Mouse (Mus musculus): ENCODE data around the gene Gm49318. TPM values are rescaled to one million over a fixed set of nuclear protein-coding genes. Genes with fewer than 3 reads are reported as not detected.
A peak's percentile ranks its signal among the peaks of the same experiment; 100 is the strongest.
"Not testable (repeated sequence)": the region's sequence is repeated elsewhere in the genome, so short reads cannot be mapped to it uniquely, and the experiment has no call there.

Gm49318 gene
- total RNA-seq, 2 experiments from 2014 or later: not detected

DNA sequence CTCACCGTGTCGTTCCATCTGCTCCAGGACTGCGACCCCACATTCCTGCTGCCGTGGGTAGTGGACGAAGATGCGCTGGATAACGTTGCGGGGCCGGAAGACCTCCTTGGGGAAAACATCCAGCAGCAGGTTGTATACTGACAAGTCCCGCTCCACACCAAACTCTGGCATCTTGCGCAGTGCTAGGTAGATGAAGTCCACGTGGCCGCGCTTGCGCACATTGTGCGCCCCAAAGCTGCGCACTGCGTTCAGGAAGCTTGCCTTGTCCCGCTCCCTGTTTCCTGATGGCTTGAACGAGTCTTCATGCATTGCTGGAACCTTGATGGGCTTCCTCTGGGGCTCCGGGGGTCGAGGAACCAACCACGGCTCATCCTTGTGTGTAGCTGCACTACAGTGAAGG, 5.2 kb upstream of the Gm49318 start:
- intact Hi-C loops (cut with DNase I): loop anchor here (10.0 kb wide), 1 partner anchor 319 kb away; no protein-coding TSS in a partner anchor
- no peak for DNase-seq

DNA sequence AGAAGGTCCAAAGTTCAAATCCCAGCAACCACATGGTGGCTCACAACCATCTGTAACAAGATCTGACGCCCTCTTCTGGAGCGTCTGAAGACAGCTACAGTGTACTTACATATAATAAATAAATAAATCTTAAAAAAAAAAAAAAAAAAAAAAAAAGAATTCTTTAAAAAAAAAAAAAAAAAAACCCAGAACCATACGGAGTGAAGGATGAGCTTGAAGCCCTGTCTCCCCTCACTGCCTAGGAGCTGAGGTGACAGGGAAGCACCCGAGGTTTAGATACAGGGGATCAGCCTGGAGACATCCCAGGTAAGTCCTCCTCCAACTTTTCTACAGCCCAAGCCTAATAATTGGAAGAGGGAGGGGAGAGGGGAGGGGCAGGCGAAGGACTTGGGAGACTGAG, 4.7 kb upstream of the Gm49318 start:
- DNase-seq: not testable (repeated sequence)
- intact Hi-C loops (cut with DNase I): loop anchor here (10.0 kb wide), 1 partner anchor 319 kb away; no protein-coding TSS in a partner anchor

DNA sequence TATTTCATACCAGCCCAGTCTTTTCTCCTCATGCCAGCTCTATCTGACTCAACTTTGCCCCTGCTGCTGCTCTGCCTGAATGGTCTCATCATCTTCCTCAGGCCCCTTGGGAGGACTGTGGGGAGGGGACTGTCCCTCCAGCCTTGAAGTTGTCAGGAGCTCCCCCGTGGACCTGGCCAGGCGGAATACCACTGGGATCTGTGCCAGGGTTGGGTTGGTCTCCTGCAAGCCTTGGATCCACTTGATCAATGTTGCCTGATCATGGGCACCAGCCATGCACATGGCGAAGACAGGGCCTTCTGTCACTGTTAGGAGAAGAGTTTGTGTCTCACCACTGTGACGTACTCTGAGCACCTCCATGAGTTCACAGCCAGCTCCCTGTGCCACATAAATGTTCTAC, 1.2 kb upstream of the Gm49318 start:
- intact Hi-C loops (cut with DNase I): loop anchor here (10.0 kb wide), 1 partner anchor 323 kb away; no protein-coding TSS in a partner anchor
- DNase-seq: no peak

DNA sequence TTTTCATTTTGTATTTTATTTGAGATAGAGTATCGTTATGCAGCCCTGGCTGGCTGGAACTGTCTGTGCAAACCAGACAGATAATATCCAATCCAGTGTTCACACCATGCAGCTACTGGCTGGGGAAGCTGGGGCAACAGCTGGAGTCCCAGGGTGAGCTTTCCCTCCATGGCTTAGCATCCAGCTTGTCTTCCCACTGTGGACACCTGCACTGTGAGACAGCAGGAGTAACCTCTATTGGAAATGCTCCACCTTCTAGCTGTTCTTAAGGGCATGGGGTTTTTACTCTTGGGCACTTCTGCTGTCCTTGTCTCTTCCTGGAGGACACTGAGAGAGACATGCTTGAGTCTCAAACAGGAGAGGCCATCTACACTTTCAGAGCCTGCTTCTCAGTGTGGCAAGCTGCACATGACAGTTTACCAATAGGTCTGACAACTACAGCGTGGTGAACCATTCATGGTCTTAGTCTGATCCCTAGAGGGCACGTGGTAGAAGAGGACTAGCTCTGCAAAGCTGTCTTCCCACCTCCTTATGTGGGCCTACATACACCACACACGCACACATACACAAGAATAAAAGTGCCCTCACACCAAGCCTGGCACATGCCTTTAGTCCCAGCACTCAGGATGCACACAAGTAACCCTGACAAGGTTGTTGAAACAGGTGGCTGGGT, 1.0 kb downstream of the Gm49318 start:
- no peak for DNase-seq

DNA sequence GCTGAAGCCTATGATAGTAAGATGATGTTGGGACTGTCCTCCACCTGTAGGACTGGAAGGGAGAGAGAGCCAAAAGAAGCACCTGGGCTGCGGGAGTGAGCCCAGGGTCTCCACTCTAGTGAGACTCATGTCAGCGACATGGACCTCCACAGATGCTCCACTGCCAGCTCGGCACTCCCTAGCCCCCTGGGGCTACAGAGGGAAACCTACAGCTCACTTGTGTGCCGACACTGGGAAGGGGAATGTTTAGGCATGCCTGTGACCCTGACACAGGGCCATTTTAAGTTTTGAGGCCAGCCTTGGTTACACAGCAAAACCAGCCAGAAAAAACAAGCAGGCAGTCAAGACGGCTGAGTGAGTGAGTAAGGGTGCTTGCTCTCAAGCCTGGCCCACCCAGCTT, 3.9 kb downstream of the Gm49318 start:
- intact Hi-C loops (cut with DNase I): loop anchor here (5.0 kb wide), 1 partner anchor 90 kb away; the partner anchor contains the start of gene Pigyl

More for the DNA sequence above, 1.0 kb downstream of the Gm49318 start:
- intact Hi-C loops (cut with DNase I): loop anchor here (2.0 to 10.0 kb wide), 3 partner anchors 15 to 325 kb away; partner anchors contain the start of genes Ecsit and Pigyl

DNA sequence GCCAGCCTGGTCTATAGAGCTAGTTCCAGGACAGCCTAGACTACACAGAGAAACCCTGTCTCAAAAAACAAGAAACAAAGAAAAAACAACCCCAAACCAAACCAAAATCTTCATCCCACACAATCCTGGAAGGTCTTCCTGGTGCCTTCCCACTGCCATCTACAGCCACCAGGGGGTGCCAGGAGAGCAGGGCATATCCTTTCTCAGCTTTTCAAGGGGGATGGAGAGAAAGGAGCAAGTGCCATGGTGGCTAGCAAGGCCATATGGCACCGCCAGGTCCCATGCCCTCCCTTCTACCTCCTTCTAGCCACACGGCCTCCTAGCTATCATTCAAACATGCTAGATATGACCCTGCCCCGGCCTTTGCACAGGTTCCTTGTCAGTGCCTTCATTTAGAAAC, 4.6 kb downstream of the Gm49318 start:
- intact Hi-C loops (cut with DNase I): loop anchor here (1.0 to 5.0 kb wide), 2 partner anchors 77 to 91 kb away; partner anchors contain the start of gene Pigyl
- DNase-seq: peak; percentile 45 to 72

More for the DNA sequence above, 3.9 kb downstream of the Gm49318 start:
- no peak for DNase-seq

DNA sequence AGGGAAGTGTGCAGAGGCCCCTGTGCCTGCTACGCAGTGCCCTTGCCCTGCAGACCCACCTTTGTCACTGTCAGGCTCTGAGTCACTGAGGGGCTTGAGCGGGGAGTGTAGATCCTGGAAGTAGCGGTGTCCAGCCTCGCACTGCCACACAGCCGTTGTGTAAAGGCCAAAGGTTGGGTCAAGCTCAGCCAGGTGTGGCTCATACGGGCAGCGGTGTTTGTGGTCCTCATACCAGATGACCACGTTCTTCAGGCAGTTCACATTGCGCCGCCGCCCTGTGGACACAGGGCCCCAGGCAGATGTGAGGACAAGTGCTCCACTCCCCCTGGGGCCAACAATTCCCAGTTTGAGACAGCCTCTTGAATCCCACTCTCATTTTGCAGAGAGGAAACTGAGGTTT, 5.4 kb downstream of the Gm49318 start:
- intact Hi-C loops (cut with DNase I): loop anchor here (1.0 to 5.0 kb wide), 2 partner anchors 78 to 92 kb away; partner anchors contain the start of gene Pigyl
- DNase-seq: no peak

DNA sequence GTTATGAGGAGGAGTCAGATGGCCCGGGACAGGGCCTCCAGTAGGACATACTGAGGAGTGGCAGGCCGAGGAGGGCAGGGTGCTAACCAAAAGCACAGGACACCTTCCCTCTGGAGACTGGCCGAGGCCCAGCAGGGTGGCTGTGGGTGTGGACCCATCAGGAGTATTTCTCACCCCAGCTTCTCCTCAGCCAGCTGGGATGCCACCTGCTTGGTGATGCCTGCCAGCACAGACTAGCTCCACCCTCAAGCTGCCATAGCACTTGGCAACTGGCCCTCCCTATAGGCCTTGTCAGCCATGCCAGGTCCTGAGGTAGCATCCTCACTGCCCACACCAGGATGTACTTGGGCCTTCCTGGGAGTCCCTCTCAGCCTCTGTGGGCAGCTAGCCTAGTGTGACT, 6.7 kb downstream of the Gm49318 start:
- intact Hi-C loops (cut with DNase I): no loop called here
- DNase-seq: no peak

DNA sequence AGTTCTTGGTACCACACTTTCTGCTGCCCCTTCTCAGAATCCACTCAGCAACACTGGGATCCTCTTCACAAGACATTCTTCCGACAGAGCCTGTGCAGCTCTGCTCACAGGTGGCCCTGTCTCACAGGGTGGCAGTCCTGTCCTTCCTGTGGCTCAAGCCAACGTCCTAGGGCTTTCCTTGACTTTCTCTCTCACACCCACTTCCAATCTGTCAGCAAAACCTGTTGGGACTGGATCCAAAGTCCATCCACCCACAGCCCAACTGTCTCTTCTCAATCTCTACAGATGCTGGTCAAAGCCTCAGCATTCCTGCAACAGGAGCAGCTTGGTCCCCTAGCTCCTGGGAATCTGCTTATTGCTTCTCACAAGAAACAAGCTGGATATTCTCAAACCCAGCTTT, 9.7 kb downstream of the Gm49318 start:
- intact Hi-C loops (cut with DNase I): no loop called here
- no peak for DNase-seq

DNA sequence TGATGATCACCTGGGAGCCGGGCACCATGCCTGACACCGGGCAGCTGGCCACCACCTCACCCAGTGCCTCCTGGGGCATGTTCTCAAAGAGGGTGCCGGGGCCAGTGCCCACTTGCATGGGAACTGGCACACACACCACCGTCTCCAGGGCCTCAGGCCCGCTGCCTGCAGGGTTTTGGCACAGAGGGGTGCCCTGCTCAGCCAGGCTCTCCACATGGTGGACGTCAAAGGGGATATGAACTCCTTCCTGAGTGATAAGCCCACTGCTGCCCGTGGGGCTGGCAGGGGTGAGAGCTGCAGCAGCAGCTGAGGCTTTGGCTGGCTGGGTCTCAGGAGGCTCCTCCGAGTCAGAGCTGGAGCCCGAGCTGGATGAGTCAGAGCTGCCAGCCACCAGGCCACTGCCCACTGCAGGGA, 13.0 kb downstream of the Gm49318 start:
- intact Hi-C loops (cut with DNase I): loop anchor here (5.0 kb wide), 1 partner anchor 81 kb away; no protein-coding TSS in a partner anchor
- peak; percentile 41 to 60 for DNase-seq

DNA sequence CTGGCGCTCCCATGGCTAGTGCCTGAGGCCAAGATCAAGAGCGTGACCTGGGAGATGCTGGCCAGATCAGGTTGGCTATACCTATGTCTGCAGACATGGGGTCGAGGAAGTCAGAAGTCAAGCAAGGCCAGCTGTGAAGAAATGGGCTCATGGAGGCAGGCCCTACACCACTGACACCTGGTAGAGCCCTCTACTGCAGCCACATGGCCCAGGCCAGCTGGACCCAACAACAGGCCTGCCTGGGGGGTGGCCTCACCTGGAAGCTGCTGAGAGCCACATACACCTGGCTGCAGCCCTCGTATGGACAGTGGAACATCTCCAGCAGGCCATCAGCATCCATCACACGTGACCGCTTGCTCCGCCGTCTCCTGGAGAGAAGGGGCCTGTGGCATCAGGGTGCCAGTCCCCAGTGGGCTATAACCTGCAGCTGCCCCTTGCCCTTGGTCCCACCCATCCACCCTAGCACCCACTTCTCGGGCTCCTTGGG, 14.0 kb downstream of the Gm49318 start:
- intact Hi-C loops (cut with DNase I): loop anchor here (5.0 kb wide), 1 partner anchor 80 kb away; no protein-coding TSS in a partner anchor
- no peak for DNase-seq

DNA sequence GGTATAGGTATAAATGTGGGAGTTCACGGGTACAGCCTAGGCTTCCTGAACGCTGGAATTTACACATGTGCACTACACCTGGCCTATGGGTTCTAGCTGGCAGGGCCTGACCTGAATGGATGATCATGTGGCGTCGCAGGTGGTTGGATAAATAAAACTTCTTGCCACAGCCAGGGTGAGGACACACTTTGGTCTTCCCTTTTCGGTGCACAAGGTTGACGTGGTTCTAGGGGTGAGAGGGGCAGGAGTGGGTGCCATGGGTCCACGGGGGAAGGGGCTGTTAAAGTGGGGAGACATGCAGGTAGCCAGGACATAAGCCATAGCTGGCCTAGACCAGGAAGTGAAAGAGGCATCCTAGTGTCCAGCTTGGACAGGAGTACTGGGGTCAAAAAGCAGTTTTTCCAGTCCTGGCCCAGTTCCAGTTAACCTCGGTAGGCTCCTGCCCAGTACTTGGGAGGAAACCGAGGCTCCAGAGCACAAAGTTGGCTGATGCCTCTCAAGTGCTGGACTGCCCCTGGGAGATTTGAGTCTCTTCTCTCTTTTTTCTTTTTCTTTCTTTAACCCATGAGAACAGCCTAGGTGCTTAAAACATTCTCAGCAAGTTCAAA, 14.7 kb downstream of the Gm49318 start:
- DNase-seq: no peak
- intact Hi-C loops (cut with DNase I): loop anchor here (5.0 kb wide), 1 partner anchor 79 kb away; no protein-coding TSS in a partner anchor

DNA sequence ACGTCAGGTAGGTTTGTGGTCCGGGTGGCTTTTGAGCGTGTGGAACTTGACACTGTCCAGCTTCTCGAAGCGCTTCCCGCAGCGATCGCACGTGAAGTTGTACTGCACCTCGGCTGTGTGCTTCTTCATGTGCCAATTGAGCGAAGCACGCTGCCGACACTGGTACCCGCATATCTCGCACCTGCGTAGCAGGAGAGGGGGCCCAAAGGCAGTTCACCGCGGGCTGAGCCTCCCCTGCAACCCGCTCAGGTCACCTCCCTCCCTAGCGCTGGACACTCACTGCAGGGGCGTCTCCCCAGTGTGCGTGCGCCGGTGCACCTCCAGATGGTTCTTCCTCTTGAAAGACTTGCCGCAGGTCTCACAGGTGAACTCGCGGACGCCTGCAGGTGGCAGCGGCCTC, 15.3 kb downstream of the Gm49318 start:
- intact Hi-C loops (cut with DNase I): loop anchor here (5.0 kb wide), 1 partner anchor 78 kb away; no protein-coding TSS in a partner anchor
- DNase-seq: no peak

DNA sequence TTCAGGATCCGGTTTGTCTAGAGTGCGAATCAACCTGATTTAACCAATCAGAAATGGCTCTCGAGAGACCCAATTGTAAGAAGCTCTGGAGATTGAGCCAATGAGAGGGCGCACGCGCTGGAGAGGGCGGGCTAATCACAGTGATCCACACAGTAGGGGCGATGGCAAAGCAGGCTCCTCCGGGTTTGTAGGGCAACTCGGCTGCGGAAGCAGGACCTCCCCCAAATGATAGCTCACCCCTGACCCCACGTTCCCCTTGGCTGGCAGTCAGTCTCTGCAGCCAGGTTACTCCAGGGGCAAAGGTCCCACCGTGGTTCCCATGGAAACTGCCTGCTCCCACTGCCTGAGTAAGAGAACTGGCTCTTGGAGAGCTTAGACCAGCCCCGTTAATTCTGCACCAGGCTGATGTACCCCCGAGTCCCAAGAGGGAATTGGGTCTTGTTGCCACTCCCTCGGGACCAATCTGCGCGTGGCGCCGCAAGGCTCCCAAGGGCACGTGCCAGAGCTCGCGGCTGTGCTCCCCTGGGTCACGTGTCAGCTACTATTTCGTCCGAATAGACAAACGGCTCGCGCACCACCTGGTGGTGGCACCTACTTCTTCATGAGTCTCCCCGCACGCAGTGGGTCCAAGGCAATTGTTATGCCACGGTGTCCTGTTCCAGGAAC, 16.5 kb downstream of the Gm49318 start:
- intact Hi-C loops (cut with DNase I): loop anchor here (5.0 kb wide), 1 partner anchor 77 kb away; no protein-coding TSS in a partner anchor
- DNase-seq: peak; percentile 35 to 36

DNA sequence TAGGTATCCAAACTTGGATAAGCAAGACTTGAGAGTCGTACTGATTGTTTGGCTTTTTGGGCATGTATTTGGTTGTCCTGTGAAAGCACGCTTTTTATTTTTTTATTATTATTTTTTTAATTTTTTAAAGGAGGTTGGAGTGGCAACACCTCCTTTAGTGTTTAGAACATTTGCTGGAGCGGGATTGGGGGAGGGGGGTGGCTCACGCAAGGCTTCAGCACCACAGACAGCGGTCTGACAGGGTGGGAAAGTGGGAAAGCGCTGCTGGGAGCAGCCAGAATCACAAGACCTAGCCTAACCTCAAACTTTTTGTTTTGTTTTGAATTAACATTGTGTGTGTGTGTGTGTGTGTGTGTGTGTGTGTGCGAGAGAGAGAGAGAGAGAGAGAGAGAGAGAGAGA, 17.4 kb downstream of the Gm49318 start:
- intact Hi-C loops (cut with DNase I): no loop called here
- DNase-seq: no peak

DNA sequence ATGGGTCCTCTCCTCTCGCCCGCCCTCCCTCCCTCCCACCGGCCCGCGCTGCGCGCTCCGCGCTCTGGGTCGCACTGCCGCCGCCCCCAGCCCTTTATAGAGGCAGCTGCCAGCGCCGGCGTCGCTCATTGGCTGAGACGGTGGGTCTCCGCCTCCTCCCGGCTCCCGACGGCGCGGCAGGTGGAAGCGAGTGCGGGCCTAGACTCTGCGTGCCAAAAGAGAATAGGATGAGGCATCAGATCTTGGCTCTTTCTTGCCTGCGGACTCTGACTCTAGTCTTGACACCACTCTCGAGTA, 19.2 kb downstream of the Gm49318 start, which contains the start of gene Elavl3:
Gene Elavl3, minus strand, starts transcription at position 66 of the 297 bp plus-strand sequence.
- no peak for DNase-seq
- intact Hi-C loops (cut with DNase I): no loop called here

DNA sequence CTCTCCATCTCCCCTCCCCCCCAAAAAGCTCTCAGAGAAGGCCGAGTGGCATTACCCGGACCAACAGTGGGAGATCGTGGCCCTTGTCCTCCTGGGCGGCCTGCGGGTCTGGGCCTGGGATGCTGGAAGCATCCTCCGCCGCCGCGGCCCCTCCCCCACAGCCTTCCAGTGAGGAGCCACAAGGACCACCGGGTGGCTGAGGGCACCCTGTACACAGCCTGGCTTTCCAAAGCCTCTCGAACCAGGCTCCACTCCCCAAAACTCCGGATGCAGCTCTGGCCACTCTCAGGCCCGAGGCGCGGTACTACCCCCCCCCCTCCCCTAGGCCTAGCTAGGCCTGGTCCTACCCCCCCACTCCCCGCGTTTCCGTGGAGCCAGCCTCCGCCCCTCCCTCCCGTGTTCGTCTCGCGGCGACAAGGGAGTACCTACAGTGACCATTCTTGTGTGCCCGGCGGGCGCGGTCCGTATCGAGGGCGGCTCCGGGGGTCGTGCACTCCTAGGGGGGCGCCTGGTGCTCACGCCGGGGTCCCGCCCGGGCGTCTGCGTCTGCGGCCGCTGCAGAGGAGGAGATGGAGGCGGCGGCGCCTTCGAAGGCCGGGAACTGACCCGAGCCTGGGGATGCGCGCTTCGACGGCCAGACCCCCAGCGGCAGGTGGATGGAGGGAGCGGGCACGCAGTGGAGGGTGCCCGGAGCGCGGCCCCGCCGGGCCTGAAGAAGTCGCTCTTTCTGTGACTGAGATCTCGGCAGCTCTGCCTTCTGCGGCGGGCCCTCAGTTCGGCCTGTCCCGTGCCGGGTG, 19.7 kb downstream of the Gm49318 start:
- DNase-seq: no peak
- intact Hi-C loops (cut with DNase I): no loop called here

DNA sequence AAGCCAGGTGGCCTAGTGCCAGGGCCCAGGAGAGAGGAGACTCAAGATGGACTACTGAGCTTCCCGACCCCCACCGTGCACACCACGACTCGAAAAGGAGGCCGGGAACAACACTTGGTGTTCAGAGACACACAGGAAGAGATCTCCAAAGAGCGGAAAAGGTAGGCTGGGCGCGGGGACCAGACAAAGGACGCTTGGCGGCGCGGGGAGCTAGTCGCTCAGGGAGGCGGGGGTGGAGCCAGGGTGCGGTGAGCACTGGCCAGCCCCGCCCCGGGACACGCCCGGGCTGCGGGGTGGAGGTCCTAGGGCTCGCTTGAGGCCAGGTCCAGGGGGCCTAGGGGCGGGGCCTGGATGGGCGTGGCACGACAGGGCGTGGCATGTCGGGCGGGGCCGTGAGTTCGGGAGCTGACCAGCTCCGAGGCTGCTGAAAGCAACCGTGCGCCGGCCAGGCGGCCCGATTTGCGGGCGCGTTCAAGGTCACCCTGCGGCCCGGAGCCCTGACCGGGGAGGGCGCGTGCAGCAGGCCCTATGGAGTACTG, 20.6 kb downstream of the Gm49318 start:
- DNase-seq: peak; percentile 23 to 29
- intact Hi-C loops (cut with DNase I): no loop called here

DNA sequence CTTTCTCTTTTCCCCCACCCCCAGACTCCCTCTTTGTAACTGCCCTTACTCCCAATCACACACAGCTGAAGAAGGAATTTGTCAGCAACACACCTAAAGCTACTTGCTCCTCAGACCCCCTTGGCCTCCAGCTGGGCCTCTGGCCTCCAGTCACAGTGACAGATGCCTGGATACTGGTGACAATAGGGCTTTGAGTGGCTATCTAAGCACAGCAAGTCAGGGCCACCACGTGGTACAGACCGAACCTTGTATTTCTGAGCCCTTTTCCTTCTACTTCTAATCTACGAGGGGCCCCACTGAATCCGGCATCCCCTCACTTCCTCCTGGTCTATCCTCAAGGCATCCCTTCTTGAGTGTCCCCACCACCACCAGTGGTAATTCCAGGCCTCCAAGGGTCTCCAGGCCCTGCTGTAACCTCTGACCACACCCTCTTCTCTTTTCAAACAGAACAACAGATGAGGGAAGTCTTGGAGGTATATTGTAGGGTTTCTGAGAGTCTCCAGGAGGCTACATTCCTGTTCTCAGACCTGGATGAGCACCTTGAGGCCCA, 21.3 kb downstream of the Gm49318 start:
- intact Hi-C loops (cut with DNase I): no loop called here

DNA sequence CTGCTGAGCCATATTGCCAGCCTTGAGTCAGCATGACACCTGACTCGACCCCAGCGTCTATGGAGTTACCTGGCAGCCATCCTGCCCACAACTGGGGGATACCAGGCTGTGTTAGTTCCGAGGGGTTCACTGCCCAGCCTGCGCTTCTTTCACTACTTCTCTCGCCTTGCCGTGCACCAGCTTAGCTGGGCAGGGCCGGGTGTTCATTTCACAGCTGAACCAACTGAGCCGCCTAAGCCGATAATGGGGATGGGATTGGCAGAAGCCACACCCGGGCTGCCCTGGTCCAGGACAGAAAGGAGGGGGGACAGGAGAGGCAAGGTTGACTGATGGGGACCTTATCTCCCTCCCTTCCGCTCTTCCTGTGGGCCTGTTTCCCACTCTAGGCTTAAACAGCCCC, 21.7 kb downstream of the Gm49318 start:
- no peak for DNase-seq
- intact Hi-C loops (cut with DNase I): no loop called here

More for the DNA sequence above, 21.3 kb downstream of the Gm49318 start:
- DNase-seq: no peak

Measured in heart, postnatal 36 days (tissue).